Mouse (Mus musculus) urinary bladder, postnatal 4 days (tissue): ENCODE results near the gene Zbtb1.
A peak's percentile ranks its signal among the peaks of the same experiment; 100 is the strongest.

Source experiments
- DNase-seq, 2 experiments: peaks; one replicate each; pipeline ENCODE4 v3.0.0; 2021 to 2022; ENCODE audit warnings: low spot score in 2 of 2

The Zbtb1 gene

GRCm38 (mm10) chr12:76369206-76369977 is 674 bp upstream of the Zbtb1 start, which contains the start of gene Zbtb25:
Gene Zbtb25, minus strand, starts transcription at chr12:76369602.
- DNase-seq: peak; percentile 83 to 85

DNA sequence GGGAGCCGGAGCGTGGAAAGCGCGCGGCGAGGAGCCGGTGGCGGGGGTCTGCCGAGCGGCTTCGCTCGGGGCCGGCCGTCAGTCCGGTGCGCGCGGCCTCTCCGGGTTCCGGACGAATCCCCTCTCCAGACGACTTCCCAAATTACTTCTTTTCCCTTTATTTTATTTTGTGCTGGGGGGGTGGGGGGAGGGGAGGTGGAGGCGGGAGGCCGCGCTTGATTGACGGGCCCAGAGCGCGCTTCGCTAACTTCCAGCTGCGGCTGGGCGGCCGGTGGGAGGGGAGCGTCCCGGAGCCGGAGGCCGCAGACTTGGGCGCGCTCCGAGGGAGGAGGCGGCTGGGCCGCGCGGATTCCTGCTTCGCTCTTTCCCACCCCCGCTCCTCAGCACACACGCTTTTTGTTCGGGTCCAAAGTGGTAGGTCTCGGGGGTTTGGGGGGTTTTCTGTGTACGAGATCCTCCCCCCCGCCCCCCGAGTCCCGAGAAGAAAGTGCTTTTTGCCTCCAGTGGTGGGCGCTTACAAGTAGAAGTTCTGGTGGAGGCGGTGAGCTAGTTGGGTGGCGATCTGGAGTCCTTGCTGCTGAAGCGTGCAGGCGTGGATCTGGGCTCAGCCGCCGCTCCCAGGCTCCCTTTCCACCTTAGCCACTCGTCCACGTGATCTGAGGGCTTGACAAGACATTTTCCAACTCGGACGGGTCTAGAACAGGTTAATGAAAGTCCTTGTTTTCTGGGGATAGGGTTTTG is 935 bp downstream of the Zbtb1 start:
- DNase-seq: peak; percentile 79 to 87

DNA sequence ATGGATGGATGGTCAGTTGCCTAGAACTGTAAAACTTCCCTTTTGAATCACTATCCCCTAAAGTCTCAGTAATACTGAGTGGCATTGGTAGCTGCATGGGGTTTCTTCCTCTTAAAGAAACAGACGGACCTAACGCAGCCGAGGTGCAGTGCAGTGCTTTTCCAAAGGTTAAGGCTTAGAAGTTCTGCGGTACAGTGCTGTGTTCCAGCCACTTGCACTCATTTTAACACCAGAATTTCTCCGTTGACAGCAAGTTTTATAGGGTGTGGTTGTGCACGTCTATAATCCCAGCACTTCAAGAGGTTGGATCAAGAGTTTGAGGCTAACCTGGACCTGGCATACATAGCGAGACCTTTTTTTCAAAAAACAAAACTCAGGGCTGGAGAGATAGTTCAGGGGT is 2.0 kb downstream of the Zbtb1 start:
- DNase-seq: no peak

DNA sequence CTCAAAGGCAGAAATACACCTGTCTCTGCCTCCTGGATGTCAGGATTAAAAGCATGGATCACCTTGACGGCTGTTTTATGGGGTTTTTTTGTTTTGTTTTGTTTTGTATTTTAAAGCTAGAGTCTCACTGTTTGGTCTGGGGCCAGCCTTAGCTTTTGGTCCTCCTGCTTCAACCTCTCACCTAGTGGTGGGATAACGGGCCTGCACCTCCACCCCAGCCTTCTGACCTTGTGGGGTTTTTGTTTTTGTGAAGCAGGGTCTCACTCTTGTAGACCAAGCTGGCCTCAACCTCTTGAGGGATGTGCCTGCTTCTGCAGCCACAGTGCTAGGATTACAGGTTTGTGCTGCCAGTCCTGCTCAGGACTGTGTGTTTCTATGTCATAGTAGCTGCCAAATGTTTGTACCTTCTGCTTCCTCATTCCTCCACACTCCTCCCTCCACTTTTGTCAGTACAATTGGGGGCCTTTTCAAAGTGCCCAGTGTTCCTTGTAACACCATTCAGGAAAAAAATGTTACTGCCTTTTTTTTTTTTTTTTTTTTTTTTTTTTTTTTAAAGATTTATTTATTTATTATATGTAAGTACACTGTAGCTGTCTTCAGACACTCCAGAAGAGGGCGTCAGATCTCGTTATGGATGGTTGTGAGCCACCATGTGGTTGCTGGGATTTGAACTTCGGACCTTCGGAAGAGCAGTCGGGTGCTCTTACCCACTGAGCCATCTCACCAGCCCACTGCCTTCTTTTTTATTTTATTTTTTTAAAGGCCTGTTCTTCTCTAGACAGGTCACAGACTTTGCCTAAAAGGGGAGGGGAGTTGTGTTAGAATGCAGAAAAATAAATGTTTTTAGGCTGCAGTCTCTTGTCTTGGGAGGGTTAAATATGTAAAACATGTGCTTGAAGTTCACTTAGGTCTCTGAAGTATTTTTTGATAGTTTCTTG is 3.1 kb downstream of the Zbtb1 start:
- no peak for DNase-seq

DNA sequence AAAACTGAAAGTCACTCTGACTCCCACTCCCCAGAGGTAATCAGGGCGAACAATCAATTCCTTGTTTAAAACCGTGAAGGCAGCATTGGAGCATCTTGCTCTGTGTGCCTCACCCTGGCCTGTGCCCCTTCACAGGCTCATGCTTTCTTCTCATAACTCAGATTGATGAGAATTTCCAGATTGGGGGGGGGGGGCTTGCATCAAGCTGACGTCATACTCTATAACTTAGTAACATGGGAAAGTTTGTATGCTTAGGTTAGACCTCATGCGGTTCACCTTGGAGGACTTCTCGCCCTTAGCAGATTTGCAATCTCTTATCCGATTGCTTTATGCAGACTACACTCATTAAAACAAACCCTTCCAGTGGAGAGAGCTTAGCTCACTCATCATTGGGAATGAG is 3.9 kb downstream of the Zbtb1 start:
- DNase-seq: no peak

- no peak for DNase-seq
These were observed 4.8 kb downstream of the Zbtb1 start for GRCm38 (mm10) chr12:76374911-76375310.

- no peak for DNase-seq
These were observed 5.4 kb downstream of the Zbtb1 start for GRCm38 (mm10) chr12:76375506-76375905.

DNA sequence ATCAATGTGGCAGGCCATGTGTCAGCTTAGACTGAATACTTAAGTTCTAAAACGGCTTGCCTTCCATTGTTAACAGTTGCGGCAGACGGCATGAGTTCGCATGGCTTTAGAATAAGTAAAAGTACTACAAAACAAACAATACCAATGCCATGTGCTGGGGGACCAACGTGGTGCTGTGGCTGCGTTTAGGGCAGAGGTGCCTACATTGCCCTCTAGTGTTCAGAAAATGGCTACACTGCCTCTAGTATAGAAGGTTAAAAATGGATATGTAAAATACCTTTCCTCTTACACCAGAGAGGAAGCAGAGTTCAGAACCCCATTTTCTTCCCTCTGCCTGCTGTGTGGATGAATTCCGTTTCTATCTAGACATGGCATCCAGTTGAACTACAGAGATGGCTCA is 6.6 kb downstream of the Zbtb1 start:
- DNase-seq: no peak

DNA sequence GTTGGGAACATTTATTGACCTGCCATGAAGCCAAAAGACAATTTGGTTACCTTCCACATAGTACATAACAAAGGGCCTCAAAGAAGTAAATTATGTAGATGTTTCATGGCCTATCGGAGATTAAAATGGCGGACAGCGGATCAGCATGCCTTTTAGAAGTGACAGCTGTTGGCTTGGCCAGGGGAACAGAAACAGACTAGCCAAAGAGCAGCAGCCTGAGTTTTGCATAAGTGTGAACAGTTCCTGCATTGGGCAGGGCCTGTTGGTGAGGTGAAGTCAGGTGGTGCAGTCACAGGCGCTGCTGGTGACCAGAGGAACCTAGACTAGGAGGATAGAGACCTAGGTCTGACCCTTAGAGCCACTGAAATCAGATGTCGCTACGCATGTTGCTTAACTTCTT is 7.0 kb downstream of the Zbtb1 start:
- no peak for DNase-seq

DNA sequence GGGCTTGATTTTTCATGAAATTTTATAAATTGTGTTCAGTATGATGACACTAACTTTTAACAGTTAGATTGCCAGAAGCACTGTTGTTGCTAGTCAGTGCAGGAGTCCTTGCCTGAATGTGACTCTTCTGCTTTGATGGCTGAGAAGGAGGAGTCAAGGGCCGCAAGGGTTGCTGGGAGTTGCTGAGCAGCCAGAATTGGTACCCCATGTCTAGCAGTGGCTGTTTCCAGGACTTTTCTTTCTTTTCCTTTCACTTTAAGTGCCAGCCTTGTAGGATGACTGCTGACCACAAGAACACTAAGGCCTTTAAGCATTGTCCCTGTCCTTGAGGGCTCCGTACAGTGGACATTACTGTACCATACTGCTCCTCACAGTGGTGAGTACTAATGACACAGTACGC is 7.7 kb downstream of the Zbtb1 start:
- no peak for DNase-seq

DNA sequence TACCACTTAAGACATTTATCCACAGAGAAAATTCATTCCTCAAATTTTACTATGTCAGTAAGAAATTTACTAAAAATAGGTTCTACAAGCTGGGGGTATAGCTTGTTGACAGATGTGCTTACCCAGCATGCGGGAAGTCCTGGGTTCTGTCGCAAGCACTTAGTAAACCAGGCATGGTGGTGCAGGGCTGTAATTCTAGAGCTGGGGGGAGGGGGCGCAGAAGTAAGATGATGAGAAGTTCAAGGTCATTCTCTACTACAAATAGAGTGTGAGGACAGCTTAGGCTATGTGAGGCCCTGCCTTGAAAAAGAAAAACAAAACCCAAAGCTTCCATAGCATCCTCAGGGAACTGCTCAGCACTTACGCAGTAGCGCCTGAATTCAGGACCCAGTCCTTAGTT is 8.5 kb downstream of the Zbtb1 start:
- DNase-seq: no peak

- no peak for DNase-seq
These were observed 10.1 kb downstream of the Zbtb1 start for GRCm38 (mm10) chr12:76380151-76380550.

GRCm38 (mm10) chr12:76385342-76385741 is 15.3 kb downstream of the Zbtb1 start:
- DNase-seq: no peak

DNA sequence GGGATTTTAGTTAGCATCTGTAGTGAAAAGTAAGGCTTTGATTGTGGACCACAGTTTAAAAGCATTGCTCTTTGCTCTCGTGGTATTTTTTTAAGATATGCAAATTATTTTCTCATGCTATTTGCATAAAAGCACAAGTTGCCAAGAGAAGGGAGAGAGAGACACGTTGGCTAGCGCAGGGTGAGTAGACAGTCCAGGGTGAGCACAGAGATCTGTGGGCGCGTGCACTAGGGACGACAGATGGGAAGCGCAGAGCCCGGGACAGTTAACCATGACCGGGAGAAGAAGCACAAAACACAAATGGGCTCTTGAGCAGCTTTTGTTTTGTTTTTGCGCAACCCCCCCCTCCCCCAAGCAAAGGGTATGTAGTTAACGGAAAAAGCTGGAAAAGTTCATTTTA is 18.7 kb downstream of the Zbtb1 start:
- no peak for DNase-seq

DNA sequence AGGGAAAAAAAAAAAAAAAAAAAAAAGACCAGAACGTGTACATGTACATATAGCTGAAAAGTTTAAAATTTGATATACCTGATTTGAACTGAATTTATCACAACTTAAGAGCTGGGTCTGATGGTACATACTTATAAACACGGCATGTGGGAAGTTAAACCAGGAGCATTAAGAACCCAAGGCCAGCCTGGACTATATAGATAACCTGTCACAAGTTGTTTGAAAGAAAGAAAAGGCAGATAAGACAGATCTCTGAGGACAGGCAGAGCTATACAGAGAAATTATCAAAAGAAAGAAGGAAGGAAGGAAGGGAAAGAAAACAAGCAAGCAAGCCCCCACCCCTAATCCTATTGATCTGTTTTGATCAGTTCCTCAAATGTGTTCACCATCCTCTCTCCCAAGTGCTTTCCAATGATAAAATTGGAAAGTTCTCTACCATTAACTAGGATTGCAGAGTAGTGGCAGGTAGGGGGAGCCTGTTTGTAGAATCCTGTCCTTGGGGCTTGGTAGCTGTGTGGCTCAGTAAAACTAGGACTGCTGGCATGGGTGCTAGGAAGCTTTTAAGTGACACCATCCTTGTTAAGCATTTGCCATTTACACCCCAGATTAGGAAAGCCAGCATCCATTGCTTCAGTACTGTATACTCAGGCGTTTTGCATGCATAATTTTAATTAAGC is 21.7 kb downstream of the Zbtb1 start:
- no peak for DNase-seq

DNA sequence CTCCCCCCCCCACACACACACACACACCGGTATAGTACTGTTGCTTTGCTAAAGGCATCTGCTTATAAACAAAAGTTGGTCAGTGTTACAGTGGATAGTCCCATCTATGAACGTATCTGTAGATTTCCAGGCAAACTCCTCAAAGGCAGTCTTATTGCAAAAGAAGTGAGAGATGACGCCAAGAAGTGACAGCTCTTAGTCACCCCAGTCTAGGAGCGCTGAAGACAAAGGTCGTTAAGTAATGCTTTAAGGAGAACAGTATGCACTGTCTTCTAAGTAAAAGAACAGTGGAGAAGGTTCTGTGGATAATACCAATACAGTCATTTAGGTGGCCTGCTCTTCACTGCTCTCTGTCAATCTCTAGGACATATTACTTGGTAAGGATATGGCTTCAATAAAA is 22.9 kb downstream of the Zbtb1 start:
- no peak for DNase-seq

GRCm38 (mm10) chr12:76397281-76397680 is 27.2 kb downstream of the Zbtb1 start:
- DNase-seq: no peak

DNA sequence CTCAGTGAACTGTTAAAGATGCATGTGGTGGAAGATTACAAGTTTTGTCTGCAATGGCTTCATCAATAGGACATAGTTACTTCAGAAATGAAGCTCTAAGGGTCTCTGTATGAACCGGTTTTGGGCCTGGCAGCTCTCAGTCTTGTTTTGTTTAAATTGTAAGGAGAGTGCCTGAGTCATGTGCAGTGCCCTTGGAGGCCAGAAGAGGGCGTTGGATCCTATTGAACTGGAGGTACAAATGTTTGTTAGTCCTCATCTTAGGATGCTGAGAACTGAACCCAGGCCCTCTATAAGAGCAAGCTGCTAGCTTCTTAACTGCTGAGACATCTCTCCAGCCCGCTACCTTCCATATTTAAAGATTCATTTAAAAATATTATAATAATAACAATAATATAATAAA is 31.6 kb downstream of the Zbtb1 start:
- DNase-seq: no peak

GRCm38 (mm10) chr12:76402991-76403885 is 33.2 kb downstream of the Zbtb1 start:
- no peak for DNase-seq

DNA sequence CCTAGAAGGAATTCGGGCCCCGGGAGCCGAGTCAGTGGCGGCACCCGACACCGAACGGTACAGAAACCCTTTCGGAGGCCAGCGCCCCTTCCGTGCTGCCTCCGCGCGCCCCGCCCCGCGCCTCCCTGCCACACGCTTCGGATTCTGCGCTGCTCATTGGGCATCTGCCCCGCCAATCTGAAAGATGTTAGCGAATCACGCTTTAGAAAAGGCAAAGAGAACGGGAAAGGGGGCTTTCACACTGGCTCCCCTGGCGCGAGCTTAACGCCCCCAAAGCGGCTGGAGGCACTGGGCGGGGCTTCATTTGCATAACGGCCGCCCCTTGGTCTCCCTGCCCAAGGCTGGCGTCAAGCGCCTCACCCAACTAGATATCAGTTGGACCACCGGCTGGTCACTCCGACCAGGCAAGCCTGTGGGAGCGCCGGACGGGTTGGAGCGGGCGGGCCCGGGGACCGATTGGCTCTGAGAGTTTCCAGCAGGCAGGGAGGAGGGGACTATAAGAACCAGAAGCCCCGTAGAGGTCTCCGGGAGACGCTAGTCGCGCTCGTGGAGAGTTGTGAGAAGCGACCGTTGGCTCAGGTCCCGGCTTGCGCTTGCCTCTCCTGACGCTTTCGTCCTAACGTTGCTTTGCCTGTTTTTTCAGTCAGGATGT is 33.9 kb downstream of the Zbtb1 start, which contains the start of gene Hspa2:
Gene Hspa2, plus strand, starts transcription at position 291 of the 652 bp plus-strand sequence.
- peak; percentile 99 to 100 for DNase-seq
